In the genomic region with DNA sequence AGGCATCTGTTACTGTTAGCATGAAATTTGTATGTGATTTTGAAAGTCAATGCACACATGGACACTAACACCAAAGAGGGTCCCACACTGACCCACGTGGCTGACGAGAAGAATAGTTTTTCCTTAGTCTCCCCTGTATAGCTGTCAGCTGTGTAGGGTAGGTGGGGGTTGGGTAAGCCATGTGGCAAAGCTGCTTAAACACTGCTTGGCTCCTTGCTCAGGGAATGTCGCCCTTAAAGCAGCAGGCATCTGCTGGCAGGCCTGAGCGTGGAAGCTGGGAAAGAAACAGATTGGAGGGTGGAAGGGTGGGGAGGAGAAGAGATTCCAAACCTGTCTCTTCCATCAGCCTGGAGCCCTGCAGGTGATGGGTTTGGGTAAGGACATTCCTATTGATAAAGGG, we compare ENCODE assay signal across 10 mouse cellular contexts. TPM values are rescaled to one million over a fixed set of nuclear protein-coding genes. Genes with fewer than 3 reads are reported as not detected.
DNase-seq lines count a peak whose midpoint lies in the region; ATAC-seq lines count a peak whose summit lies in the region.
"Had no signal": no experiment of that assay in that cellular context is flagged by ENCODE, and none has a peak within 500 bp of the region (broad histone marks: within the 10 kb centered on the region; RNA-seq: fewer than 3 reads in every experiment).

No protein-coding gene starts in this region.

- 0 out of 2 replicates have a peak, but pooled peaks have one; percentile 30 for ATAC-seq in midbrain, embryonic 13.5 days
- no peak for ATAC-seq in midbrain, embryonic 16.5 days

- peaks cover 13% of the 10 kb centered on the region for H3K27me3 ChIP-seq in midbrain, embryonic 13.5 days
- no peaks in the 10 kb centered on the region for H3K27me3 ChIP-seq in midbrain, embryonic 16.5 days (ENCODE audit: control insufficient read depth, insufficient read depth, low read depth, low read length)
- H3K27me3 ChIP-seq: limb, embryonic 15.5 days had no signal

- peak; percentile 80 to 81 for DNase-seq in cerebellum, postnatal 36 days
- peak; percentile 65 to 79 for DNase-seq in layer of hippocampus, postnatal 10 days (ENCODE audit: low spot score in 2 of 2)
- peak; percentile 88 to 93 for DNase-seq in right cerebral cortex, postnatal 10 days (ENCODE audit: low spot score in 2 of 2)
- no peak for DNase-seq in MN1 (ENCODE audit: low spot score)
- DNase-seq in kidney, postnatal 10 days: no peak

- no peak overlapping the region for H3K9ac ChIP-seq in midbrain, embryonic 13.5 days (replicated peaks)
- H3K9ac ChIP-seq in midbrain, embryonic 16.5 days (ENCODE audit: low read depth, low read length): no peak overlapping the region

- WGBS in midbrain, embryonic 13.5 days: 11% methylated on average over 4 of the region's 4 CpGs
- WGBS in midbrain, embryonic 16.5 days: 15% methylated on average over 4 of the region's 4 CpGs

- H3K36me3 ChIP-seq in midbrain, embryonic 13.5 days: no peaks in the 10 kb centered on the region
- no peaks in the 10 kb centered on the region for H3K36me3 ChIP-seq in midbrain, embryonic 16.5 days (ENCODE audit: control insufficient read depth, insufficient read depth, low read length)
- H3K36me3 ChIP-seq: limb, embryonic 15.5 days had no signal

- no peaks in the 10 kb centered on the region for H3K9me3 ChIP-seq in midbrain, embryonic 13.5 days
- H3K9me3 ChIP-seq in midbrain, embryonic 16.5 days (replicated peaks; ENCODE audit: control insufficient read depth, low read length, poor library complexity, severe bottlenecking): no peaks in the 10 kb centered on the region
- H3K9me3 ChIP-seq: limb, embryonic 15.5 days had no signal

- no peak overlapping the region for H3K4me2 ChIP-seq in midbrain, embryonic 13.5 days (replicated peaks)
- H3K4me2 ChIP-seq in midbrain, embryonic 16.5 days (ENCODE audit: low read length): no peak overlapping the region
- H3K4me2 ChIP-seq: limb, embryonic 15.5 days had no signal

- peaks cover 78% of the 10 kb centered on the region for H3K4me1 ChIP-seq in midbrain, embryonic 13.5 days (replicated peaks)
- H3K4me1 ChIP-seq in midbrain, embryonic 16.5 days (ENCODE audit: control insufficient read depth, insufficient read depth, low read length): peaks cover 66% of the 10 kb centered on the region

- no peak overlapping the region for H3K4me3 ChIP-seq in midbrain, embryonic 13.5 days (replicated peaks)
- H3K4me3 ChIP-seq in midbrain, embryonic 16.5 days (ENCODE audit: low read depth, low read length): no peak overlapping the region
- H3K4me3 ChIP-seq: limb, embryonic 15.5 days had no signal

- 0 out of 2 replicates have a peak overlapping the region, but pooled peaks have one; percentile 45 for H3K27ac ChIP-seq in midbrain, embryonic 13.5 days
- no peak overlapping the region; the same call in 1 of the 2 replicates for H3K27ac ChIP-seq in midbrain, embryonic 16.5 days (ENCODE audit: low read length)
- H3K27ac ChIP-seq: limb, embryonic 15.5 days had no signal

RNA-seq across cellular contexts. Expression of a gene that starts 22.5 kb away (rescaled TPM):
- 8.6 and 11.0 TPM in 2 replicates for polyA plus RNA-seq in midbrain, embryonic 13.5 days (2015; fragmentation: Nextera tagmentation; extraction: Ambion mirVana)
- 6.0 and 7.5 TPM in 2 replicates for polyA plus RNA-seq in midbrain, embryonic 16.5 days (2015; fragmentation: Nextera tagmentation; extraction: Ambion mirVana)
- 1 to 10 TPM; 1.5 to 1.9 TPM for total RNA-seq in layer of hippocampus, postnatal 10 days (2021)
- total RNA-seq: hematopoietic stem cell, adult 5-6 weeks; MEL had no signal

RNA-seq across cellular contexts. Expression of a gene that starts 59.2 kb away (rescaled TPM):
- polyA plus RNA-seq in midbrain, embryonic 13.5 days (2015; fragmentation: Nextera tagmentation; extraction: Ambion mirVana): 118 TPM in 2 replicates
- 140 and 146 TPM in 2 replicates for polyA plus RNA-seq in midbrain, embryonic 16.5 days (2015; fragmentation: Nextera tagmentation; extraction: Ambion mirVana)
- total RNA-seq in layer of hippocampus, postnatal 10 days (2021): 100 to 1,000 TPM; 215 to 221 TPM
- total RNA-seq: hematopoietic stem cell, adult 5-6 weeks had no signal

Comparison
In these comparisons a context has a peak if more than half of its experiments do, and no peak if none do; other contexts are left out.
1. DNase-seq: peak in cerebellum, postnatal 36 days (2 of 2), layer of hippocampus, postnatal 10 days (2 of 2) and right cerebral cortex, postnatal 10 days (2 of 2); none in MN1 (single experiment) and kidney, postnatal 10 days (single experiment).